Mouse (Mus musculus) E14TG2a.4 (cell line): Measurements from ENCODE around the gene Gm5089.

Experiments
- H3K27me3 ChIP-seq: 2 replicates; pipeline ENCODE4 v1.6.1; 2014; ENCODE audit warnings: low read length, control low read depth; ENCODE audit not compliant: insufficient read depth
- H3K36me3 ChIP-seq: 2 replicates; pipeline ENCODE4 v1.6.1; 2014; ENCODE audit warnings: low read length, control low read depth; ENCODE audit not compliant: insufficient read depth
- H3K4me1 ChIP-seq: replicated peaks from 2 replicates; pipeline ENCODE4 v1.6.1; 2014; ENCODE audit warnings: low read depth, low read length, control low read depth
- H3K4me3 ChIP-seq: replicated peaks from 2 replicates; pipeline ENCODE4 v1.5.1; 2014; ENCODE audit warnings: mild to moderate bottlenecking, low read length
- H3K9me3 ChIP-seq: 2 replicates; pipeline ENCODE4 v1.6.1; 2014; ENCODE audit warnings: low read length, control low read depth
- CTCF ChIP-seq: conservative IDR thresholded peaks from 2 replicates; pipeline ENCODE4 v1.5.1; 2014; ENCODE audit warnings: low read length
- NANOG ChIP-seq: IDR thresholded peaks from 2 replicates; pipeline ENCODE4 v1.6.1; 2014; ENCODE audit warnings: borderline replicate concordance, low read length, mixed read lengths
- POU5F1 ChIP-seq: IDR thresholded peaks from 2 replicates; pipeline ENCODE4 v1.6.1; 2014; ENCODE audit warnings: low read length, borderline replicate concordance

Gm5089 gene

GRCm38 (mm10) chr14:122405897-122406540 is 44.9 kb downstream of the Gm5089 start:
- H3K27me3 ChIP-seq, result peaks cover 73% of the 10 kb centered on the region
- H3K4me1 ChIP-seq, result peaks cover 71% of the 10 kb centered on the region
- peak overlapping the region; percentile 73 for H3K4me3 ChIP-seq
- H3K9me3 ChIP-seq, result no peaks in the 10 kb centered on the region
- H3K36me3 ChIP-seq, result no peaks in the 10 kb centered on the region
- TF ChIP-seq CTCF (peak; percentile 9; the same call in 1 of the 2 replicates), POU5F1 (no peak)

- Histone ChIP-seq H3K36me3 (no peaks in the 10 kb centered on the region), H3K4me3 (0 out of 2 replicates have a peak overlapping the region, but pooled peaks have one; percentile 73), H3K27me3 (peaks cover 72% of the 10 kb centered on the region), H3K4me1 (peaks cover 74% of the 10 kb centered on the region), H3K9me3 (no peaks in the 10 kb centered on the region)
- TF ChIP-seq NANOG (no peak), POU5F1 (no peak)
These were observed 45.7 kb downstream of the Gm5089 start for GRCm38 (mm10) chr14:122405236-122405635.

DNA sequence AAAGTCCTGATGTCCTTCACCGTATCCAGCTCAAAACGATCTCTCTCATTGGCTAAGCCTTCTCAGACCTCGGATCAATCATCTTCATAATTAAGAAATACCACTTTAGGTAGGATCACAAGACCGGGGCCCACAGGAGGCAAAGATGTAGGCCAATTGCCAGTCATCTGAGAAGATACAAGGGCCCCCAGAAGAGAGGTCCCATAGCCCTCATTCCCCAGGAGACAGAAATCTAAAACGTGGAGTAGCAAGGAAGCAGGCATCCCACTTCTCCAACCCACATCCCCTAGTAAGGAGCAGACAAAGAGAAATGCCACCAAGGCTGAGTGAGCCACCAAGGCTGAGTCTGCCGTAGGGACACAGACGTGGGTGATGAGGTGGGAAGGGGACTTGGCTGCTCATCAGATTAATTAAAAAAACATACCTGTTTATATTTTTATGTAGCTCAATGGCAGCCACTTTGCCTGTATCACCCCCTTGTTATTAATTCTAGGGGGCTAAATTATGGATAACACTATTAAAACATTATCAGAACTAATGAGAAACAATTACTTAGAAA is 46.2 kb downstream of the Gm5089 start:
- no peak overlapping the region for H3K4me3 ChIP-seq
- H3K27me3 ChIP-seq, result peaks cover 68% of the 10 kb centered on the region
- peaks cover 75% of the 10 kb centered on the region for H3K4me1 ChIP-seq
- H3K36me3 ChIP-seq, result no peaks in the 10 kb centered on the region
- no peaks in the 10 kb centered on the region for H3K9me3 ChIP-seq
- TF ChIP-seq POU5F1 (no peak), CTCF (no peak), NANOG (no peak)

DNA sequence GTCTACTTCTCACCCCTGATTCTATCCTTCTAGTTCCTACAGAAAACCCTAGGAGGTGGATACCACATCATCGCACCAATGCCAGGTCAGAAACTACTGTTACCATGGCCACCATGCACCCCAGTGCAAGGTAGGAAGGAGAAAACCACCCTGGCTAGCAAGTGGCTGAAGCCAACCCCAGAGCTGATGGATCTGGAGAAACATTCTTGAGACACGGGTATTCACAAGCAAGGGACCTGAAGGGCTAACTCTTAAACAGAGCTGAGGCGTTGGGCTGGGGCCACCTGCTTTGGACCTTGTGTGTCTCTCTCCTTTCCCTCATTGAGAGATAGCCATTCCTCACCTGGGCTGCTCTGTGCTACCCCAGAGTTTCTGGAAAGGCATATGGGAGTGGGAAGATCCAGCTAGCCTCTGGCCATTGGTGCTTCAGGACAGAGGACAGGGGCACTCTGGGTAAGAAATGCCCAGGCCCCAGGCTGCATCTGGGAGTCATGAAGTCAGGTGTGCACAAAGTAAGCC is 47.4 kb downstream of the Gm5089 start:
- H3K27me3 ChIP-seq, result peaks cover 60% of the 10 kb centered on the region
- no peak overlapping the region for H3K4me3 ChIP-seq
- no peaks in the 10 kb centered on the region for H3K36me3 ChIP-seq
- H3K9me3 ChIP-seq, result no peaks in the 10 kb centered on the region
- H3K4me1 ChIP-seq, result peaks cover 75% of the 10 kb centered on the region
- TF ChIP-seq NANOG (no peak), POU5F1 (no peak), CTCF (no peak)

GRCm38 (mm10) chr14:122402716-122403258 is 48.1 kb downstream of the Gm5089 start:
- no peak for TF ChIP-seq POU5F1
- H3K4me1 ChIP-seq, result peaks cover 68% of the 10 kb centered on the region

GRCm38 (mm10) chr14:122401886-122402285 is 49.0 kb downstream of the Gm5089 start:
- no peak for TF ChIP-seq NANOG
- TF ChIP-seq CTCF, result no peak
- no peak for TF ChIP-seq POU5F1
- Histone ChIP-seq H3K9me3 (no peaks in the 10 kb centered on the region), H3K4me1 (peaks cover 63% of the 10 kb centered on the region), H3K4me3 (no peak overlapping the region), H3K27me3 (peaks cover 50% of the 10 kb centered on the region), H3K36me3 (no peaks in the 10 kb centered on the region)

More at GRCm38 (mm10) chr14:122402716-122403258, 48.1 kb downstream of the Gm5089 start:
- peaks cover 53% of the 10 kb centered on the region for H3K27me3 ChIP-seq
- H3K36me3 ChIP-seq, result no peaks in the 10 kb centered on the region
- H3K9me3 ChIP-seq, result no peaks in the 10 kb centered on the region
- H3K4me3 ChIP-seq, result no peak overlapping the region

DNA sequence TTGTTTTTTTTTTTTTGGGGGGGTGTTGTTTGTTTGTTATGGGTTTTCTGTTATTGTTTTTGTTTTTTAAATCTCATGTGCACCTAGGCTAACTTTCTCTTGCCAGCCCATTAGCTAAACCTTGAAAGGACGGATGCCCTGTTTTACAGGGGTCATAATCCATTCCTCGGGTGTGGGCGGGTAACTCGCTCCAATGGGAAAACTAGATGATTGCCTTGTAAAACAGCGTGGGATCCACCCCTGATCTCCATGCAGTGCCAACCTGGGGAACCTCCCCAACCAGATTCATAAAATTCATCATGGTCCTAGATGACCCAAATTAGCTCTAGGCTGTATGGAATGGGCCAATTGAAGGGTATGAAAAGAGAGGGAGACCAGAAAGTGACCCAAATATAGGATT is 51.0 kb downstream of the Gm5089 start:
- no peak for TF ChIP-seq NANOG
- no peaks in the 10 kb centered on the region for H3K9me3 ChIP-seq
- peaks cover 36% of the 10 kb centered on the region for H3K27me3 ChIP-seq
- H3K4me1 ChIP-seq, result peaks cover 45% of the 10 kb centered on the region
- no peaks in the 10 kb centered on the region; the same call in 1 of the 2 replicates for H3K36me3 ChIP-seq
- H3K4me3 ChIP-seq, result no peak overlapping the region

DNA sequence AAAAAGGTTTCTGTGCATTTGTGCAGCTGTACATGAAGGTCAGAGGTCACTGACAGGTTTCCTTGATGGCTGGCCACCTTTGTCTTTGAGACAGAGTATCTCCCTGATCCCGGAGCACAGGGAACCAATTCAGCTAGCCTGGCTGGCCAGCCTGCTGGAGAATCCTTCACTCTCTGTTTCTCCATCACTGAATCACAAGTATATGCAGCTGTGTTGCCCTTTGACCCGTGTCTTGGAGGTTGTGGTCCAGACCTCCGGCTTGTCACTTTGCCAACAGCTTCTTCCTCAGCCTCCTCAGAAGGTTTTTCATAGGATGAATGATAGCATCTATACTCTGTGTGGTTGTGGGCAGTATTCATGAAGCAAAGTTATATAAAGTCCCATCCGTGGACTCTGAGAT is 52.2 kb downstream of the Gm5089 start:
- H3K4me3 ChIP-seq, result no peak overlapping the region
- TF ChIP-seq NANOG, result no peak
- no peak for TF ChIP-seq CTCF
- no peak for TF ChIP-seq POU5F1
- no peaks in the 10 kb centered on the region; the same call in 1 of the 2 replicates for H3K36me3 ChIP-seq
- peaks cover 24% of the 10 kb centered on the region for H3K27me3 ChIP-seq
- H3K9me3 ChIP-seq, result no peaks in the 10 kb centered on the region
- H3K4me1 ChIP-seq, result peaks cover 53% of the 10 kb centered on the region
